Mouse (Mus musculus): ENCODE measurements at regions not wholly inside any gene's neighbourhood (a gene's known extent, or its start where the extent isn't known, plus 50 kb on each side); places are given as distances from the start of the nearest gene placed in this dataset.
"Not testable (repeated sequence)": the region's sequence is repeated elsewhere in the genome, so short reads cannot be mapped to it uniquely, and the experiment has no call there.

DNA sequence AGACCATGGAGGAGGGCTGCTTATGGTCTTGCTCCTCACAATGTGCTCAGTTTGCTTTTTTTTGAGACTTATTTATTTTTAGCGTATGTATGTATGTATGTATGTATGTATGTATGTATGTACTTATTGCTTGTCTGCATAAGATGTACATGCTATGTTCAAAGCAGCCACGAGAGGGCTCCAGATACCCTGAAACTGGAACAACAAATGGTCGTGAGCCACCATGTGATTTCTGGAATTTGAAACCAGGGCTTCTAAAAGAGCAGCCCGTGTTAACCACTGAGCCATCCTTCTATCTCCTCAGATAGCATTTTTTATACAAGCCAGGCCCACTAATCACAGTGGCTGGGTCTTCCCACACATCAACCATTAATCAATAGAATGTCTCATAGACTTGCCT, 611.2 kb downstream of the 5730507C01Rik start:
- DNase-seq (ENCODE audit: low spot score): no peak

GRCm38 (mm10) chr12:19175631-19176030, 661.3 kb downstream of the 5730507C01Rik start:
- DNase-seq (ENCODE audit: low spot score): no peak

DNA sequence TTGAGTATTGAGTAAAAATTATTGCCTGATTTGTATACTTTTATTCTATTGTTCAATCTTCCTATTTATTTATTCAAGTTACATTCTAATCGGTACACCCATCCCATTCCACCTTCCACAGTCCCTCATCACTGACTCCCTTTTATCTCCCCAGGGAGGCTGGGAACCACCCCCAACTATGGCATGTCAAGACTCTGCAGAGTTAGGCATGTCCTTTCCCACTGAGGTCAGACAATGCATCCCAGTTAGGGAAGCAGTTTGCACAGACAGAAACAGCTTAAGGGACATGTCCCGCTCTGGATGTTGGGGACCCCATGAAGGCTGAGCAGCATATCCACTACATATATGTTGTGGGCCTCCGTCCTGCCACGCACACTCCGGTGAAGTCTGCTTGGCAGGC, 678.1 kb downstream of the 5730507C01Rik start:
- DNase-seq (ENCODE audit: low spot score): no peak

DNA sequence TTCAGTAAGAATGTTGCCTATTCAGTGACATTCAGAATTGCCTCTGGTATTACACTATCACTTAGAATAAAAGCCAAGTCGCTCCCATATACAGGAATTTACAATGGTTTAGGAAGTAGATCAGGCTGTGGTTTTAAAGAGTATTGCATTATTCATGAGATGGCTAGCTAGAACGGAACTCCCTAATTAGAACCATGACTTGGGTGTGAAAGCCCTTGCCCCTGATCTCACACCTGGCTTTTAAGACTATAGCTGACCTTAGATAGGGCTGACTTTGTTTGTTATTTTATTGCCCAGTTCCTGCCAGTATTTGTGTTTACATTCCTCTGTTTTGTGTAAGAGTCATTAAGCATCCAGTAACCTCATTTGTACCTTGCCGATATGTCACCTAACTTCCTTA, 678.7 kb downstream of the 5730507C01Rik start:
- DNase-seq (ENCODE audit: low spot score): not testable (repeated sequence)

GRCm38 (mm10) chr12:19223996-19224395, 709.7 kb downstream of the 5730507C01Rik start:
- not testable (repeated sequence) for DNase-seq (ENCODE audit: low spot score)

DNA sequence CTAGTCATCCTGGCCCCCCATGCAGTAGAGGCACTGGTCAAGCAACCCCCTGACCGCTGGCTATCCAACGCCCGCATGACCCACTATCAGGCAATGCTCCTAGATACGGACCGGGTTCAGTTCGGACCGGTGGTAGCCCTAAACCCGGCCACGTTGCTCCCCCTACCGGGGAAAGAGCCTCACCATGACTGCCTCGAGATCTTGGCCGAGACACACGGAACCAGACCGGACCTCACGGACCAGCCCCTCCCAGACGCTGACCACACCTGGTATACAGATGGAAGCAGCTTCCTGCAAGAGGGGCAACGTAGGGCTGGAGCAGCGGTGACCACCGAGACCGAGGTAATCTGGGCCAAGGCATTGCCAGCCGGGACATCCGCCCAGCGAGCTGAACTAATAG, 707.6 kb upstream of the Gm21863 start:
- not testable (repeated sequence) for DNase-seq (ENCODE audit: low spot score)

- DNase-seq (ENCODE audit: low spot score): peak; percentile 44
Measured at GRCm38 (mm10) chr12:19288271-19288890, 665.9 kb upstream of the Gm21863 start.

DNA sequence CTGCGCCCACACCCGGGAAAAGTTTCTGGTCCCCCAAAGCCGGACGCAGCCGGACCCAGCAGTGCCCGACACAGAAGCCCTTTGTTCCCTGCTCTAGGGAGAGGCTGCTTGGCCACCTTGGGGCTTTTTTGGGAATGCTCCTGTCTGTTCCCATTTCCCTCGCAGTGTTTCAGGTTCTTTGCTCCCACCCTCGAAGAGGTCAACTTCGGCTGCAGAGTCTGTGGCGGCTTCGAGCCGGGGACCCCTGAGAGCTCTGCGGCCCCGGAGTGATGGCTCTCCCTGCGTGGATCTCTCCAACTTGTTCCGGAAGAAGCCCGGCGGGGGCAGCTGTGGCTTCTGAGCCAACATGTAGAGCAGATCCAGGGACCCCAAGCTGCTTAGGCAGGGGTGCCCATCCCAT, 665.3 kb upstream of the Gm21863 start:
- DNase-seq (ENCODE audit: low spot score): not testable (repeated sequence)

GRCm38 (mm10) chr12:19292068-19292770, 662.1 kb upstream of the Gm21863 start:
- not testable (repeated sequence) for DNase-seq (ENCODE audit: low spot score)

Data from embryo, embryonic 10 days (tissue).